Mouse (Mus musculus) left cerebral cortex, postnatal 14 days (tissue): ENCODE results near the gene Cd160. TPM values are rescaled to one million over a fixed set of nuclear protein-coding genes. Genes with fewer than 3 reads are reported as not detected.

Source experiments
- DNase-seq, 2 experiments: peaks; one replicate each; pipeline ENCODE4 v3.0.0; 2021 to 2022; ENCODE audit warnings: low spot score in 2 of 2, mixed read lengths in 1 of 2
- intact Hi-C: fragments of 180-260 bp; cut with DNase I; formaldehyde crosslinking; loops from one replicate; pipeline ENCODE4 v1.15.1; 2025
- total RNA-seq, 2 experiments: library from RNA; stranded (reverse); gene quantifications; 2 replicates each; pipeline ENCODE4 v1.2.3; 2021

Cd160 gene
- total RNA-seq, 2 experiments from 2014 or later = not detected

DNA sequence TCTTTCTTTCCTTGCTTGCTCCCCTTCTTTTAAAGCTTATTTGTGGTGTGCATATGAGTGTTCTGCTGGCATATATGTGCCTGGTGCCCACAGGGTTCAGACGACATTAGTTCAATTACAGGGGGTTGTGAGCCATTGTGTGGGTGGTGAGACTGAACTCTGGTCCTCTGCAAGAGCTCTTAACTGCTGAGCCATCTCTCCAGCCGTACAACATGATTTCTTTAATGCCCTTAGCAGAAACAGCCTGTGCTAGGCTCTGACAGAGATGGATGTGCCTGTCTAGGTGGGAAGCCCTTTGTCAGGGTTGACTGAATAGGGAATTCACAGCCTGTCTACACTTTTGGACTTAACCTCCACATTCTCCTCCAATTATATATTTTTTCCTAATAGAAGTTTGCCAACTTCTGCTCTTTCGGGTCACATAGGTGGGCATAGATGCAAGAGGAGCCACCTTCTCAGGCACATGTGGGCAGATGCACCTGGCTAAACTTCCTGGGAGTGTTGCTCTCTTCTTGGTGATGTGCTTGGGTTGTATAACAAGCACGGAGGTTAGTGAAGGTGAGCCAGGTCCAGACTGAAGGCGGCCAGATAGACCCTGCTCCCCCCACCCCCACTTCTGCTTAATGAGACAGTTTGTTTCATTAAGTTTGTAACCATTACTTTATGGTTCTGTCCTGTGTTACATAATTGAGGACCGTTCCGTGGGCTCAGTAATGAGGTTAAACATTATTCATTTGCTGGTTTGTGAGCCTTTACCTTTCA, 5.6 kb upstream of the Cd160 start:
- no peak for DNase-seq
- intact Hi-C loops = no loop called here

DNA sequence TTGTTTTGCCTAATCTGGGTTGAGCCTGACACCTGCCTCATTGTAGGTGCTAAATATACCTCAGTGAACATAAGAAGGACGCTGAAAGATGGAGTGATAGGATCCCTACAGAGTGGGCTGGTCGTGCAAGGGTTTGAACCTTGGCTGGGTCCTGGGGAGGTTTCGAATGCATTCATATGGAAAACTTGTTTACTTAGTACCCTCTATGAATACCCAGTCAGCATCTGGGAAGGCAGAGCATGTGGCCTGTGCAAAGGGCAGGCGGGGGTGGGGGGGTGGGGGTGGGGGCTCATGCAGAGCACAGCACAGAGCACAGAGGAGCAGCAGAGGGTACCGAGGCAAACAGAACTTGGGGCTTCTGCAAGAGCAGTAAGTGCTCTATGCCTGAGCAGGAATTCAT, 3.8 kb upstream of the Cd160 start:
- intact Hi-C loops = no loop called here

DNA sequence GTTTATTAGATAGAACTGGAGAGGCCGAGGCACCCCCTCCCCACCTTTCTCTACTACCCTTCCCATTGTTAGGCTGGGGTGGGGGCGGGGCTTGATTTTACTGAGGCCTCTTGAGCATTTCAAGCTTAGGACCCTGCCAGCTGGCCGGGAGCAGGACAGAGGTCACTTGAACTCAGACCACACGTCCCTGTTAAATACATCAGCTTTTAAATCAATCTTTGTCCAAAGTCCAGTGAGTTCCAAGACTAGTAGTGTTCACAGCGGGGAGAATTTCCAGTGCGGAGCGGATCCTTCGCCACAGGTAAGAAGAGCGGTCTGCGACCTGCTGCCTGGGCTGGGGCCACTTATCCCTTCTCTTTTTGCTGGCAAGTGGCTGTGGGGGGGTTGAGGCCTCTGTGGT, 705 bp upstream of the Cd160 start:
- no peak for DNase-seq
- intact Hi-C loops = no loop called here

More for the DNA sequence above, 3.8 kb upstream of the Cd160 start:
- no peak for DNase-seq

GRCm38 (mm10) chr3:96828308-96828864, 765 bp downstream of the Cd160 start:
- DNase-seq = no peak
- intact Hi-C loops = no loop called here

DNA sequence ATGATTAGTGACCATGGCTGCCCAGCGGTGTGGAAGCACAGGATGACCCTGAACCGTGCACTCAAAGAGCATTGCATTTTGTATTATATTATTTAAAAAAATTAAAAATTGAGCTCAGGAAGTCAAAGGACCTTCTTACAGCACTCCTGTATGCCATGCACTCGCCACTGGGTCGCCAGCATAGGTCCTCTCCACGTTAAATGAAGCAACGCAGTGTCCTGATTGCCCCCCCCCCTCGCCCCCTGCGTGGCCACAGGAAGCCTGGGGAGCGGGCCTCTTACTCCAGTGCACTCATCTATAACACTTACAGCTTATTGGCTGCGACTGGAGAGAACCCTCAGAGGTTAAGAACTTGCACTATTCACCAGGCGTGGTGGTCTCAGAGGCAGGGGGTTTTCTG, 3.9 kb downstream of the Cd160 start:
- no peak for DNase-seq
- intact Hi-C loops = no loop called here

DNA sequence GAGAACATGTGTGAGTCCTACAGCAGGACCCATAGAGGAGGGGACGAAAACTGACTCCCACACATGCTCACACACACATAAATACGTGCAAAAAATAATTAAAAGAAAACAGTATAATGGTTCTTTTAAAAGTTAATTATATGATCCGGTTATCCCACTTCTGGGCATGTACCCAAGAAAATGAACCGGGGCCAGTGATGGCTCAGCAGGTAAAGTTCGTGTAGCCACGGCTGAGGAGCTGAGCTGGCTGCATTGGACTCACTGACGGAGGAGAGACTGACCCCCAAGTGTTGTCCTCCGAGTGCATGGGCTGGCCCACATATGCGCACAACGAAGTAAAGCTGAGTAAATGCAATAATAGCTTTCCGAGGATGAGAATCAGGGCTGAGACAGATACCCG, 4.5 kb downstream of the Cd160 start:
- DNase-seq = no peak
- intact Hi-C loops = no loop called here

DNA sequence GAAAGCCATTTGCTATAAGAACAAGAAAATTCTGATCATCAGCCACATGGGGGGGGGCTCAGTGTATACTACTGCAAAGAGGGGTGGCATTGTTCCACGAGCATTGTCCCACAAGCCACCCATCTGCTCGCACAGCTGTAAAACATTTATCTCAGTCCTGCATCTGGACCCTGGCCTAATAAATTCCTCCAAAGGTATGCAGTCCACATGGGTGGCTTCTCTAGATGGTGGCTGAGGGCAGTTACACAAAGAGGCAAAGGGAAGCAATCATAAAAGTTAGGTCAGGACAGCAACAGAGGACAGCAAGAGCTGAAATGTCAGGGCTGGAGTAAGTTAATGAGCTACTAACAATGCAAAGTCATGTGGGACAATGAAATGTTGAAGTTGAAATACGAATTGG, 5.5 kb downstream of the Cd160 start:
- intact Hi-C loops = no loop called here
- DNase-seq = no peak

- intact Hi-C loops = no loop called here
- no peak for DNase-seq
Observed at GRCm38 (mm10) chr3:96821581-96821980, 7.6 kb downstream of the Cd160 start.

- DNase-seq = no peak
- intact Hi-C loops = no loop called here
Observed at GRCm38 (mm10) chr3:96820116-96820915, 8.8 kb downstream of the Cd160 start.

- no peak for DNase-seq
- intact Hi-C loops = no loop called here
Observed at GRCm38 (mm10) chr3:96814342-96814741, 14.8 kb downstream of the Cd160 start.

DNA sequence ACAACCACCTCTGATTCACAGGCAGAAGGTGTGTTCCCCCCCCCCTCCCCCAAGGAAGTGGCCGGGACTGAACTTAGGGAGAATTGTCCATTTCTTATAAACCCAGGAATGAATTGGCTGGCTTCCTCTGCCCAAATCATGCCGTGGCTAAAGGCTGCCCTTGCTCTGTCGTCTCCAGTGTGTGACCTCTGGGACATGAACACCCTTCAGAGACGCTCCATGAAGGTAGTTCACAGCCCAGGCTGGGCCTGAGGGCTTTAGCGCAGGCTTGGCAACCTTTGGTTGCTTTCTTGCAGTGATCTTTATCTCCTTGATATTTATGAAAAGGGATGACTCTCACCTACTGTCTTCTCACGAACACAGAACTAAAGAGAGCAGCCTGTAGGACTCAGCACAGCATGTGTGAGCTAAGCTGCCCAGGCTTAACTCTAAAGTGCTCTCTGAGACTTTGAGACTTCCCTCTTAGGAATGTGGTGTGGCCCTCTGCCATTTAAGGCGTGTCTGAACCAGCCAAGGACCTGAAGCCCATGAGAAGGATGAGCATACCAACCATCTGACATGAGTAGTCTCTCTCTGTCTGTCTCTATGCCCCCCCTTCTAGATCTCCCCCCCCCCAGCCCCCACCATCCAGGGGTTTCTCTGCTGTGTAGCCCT, 15.4 kb downstream of the Cd160 start:
- intact Hi-C loops = no loop called here
- DNase-seq = no peak

- DNase-seq = peak; percentile 23 to 57
- intact Hi-C loops = no loop called here
Observed at GRCm38 (mm10) chr3:96813106-96813505, 16.0 kb downstream of the Cd160 start.

GRCm38 (mm10) chr3:96812395-96813091, 16.6 kb downstream of the Cd160 start:
- peak; percentile 73 to 84 for DNase-seq
- intact Hi-C loops = no loop called here

DNA sequence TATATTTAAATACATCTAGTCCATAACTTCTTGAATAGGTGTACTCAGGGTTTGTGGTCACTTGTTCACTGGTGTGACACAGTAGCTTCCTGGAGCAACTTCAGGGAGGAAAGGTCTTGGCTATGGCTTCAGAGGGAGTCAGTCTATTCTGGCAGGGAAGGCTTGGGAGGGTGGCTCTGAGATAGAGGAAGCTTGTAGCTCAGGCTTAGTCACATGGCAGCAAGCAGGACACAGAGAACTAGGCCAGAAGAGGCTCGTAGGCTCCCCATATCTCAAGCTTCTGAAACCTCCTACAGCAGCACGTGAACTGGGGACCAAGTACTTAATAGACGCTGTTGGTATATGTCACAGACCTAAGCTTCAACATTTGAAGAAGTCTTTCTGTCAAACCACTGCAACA, 17.9 kb downstream of the Cd160 start:
- intact Hi-C loops = no loop called here
- no peak for DNase-seq

DNA sequence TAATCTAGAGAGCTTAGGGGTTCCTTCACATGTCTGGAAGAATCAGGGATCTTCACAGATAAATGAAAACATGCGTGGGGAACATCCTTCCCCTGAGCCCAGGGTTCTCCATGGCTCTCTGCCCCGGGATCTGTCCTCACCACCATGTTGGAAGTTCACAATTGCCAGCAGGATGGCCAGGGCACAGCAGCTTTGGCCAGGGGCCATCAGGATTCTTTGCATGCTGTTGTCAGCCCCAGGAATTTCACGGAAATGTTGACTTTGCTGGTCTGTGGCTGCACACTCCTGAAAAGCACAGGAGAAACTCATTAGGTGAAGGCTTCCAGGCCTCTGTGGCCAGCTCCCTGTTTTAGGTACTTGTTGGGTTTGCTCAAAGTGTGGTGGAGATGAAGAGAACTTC, 20.5 kb downstream of the Cd160 start:
- intact Hi-C loops = no loop called here
- DNase-seq = no peak

GRCm38 (mm10) chr3:96808136-96808535, 21.0 kb downstream of the Cd160 start:
- DNase-seq = no peak
- intact Hi-C loops = no loop called here

- no peak for DNase-seq
- intact Hi-C loops = no loop called here
Observed at GRCm38 (mm10) chr3:96802214-96802613, 26.9 kb downstream of the Cd160 start.

DNA sequence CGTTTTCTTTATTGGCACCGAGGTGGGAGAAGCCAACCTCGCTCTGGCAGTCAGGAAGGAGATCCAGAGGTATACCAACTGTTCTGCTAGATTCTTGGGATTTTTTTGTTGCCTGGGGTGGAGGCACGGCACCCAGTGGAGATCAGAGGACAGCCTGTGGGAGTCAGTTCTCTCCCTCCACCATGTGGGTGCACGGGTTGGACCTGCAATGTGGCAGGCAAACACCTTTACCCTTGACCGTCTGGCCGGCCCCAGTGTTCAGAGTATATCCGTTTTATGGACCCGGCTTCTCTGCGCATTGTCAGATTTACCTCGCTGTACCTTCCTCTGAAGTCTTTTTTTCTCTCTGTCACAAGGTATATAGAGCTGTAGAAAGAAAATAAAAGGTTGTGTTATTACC, 28.9 kb downstream of the Cd160 start:
- intact Hi-C loops = no loop called here
- no peak for DNase-seq

GRCm38 (mm10) chr3:96788506-96788905, 40.6 kb downstream of the Cd160 start:
- no peak for DNase-seq
- intact Hi-C loops = no loop called here

- intact Hi-C loops = no loop called here
- no peak for DNase-seq
Observed at GRCm38 (mm10) chr3:96787784-96788183, 41.4 kb downstream of the Cd160 start.
